Mouse (Mus musculus): Measurements from ENCODE around the gene Ppp4c. TPM values are rescaled to one million over a fixed set of nuclear protein-coding genes. Genes with fewer than 3 reads are reported as not detected.

The Ppp4c gene
- polyA plus RNA-seq, 1 experiment from 2014 or later = 192 TPM

DNA sequence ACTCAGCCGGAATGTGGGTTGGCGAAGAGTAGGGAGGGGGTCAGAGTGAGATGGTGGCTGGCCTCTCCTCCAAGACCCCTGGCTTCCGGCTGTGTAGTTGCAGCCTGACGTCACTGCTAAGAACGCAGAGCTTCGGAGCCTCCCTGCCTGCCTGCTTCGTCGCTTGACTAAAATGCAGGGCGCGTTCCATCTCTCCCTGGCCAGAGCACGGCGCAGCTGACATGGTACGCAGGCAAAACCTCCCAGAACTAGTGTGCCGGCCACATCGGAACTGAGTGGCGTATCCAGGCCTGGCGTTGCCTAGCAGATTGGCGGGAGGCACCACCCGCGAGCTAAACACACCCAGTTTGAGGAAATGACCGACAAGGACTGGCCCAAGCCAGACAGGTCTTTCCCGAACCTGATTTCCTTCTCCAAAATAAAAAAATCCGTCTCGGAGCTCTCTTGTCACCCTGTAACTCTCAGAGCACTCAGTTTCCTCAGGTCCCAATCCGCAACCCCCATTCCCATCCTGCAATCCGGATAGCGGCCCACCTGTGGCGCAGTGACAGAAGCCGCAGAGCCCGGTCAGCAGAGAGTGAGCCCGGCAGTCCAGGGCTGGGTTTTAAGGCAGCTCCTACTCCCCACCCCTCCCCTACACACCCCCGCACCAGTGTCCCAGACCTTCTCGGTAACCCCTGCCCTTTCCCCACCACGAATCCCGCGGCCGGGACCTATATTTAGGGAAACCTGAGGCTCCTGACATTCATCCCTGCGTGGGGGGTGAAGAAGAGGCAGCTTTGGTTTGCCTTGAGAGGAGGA is 7.4 kb upstream of the Ppp4c start:
- Histone ChIP-seq H3K36me3 (replicated peaks) (peaks cover 11% of the 10 kb centered on the region), H3K4me3 (peak overlapping the region; percentile 66), H3K9ac (peak overlapping the region; percentile 65), H3K9me3 (no peaks in the 10 kb centered on the region), H3K4me1 (peaks cover 37% of the 10 kb centered on the region), H3K4me2 (peak overlapping the region; percentile 83), H3K27ac (peak overlapping the region; percentile 93), H3K27me3 (replicated peaks) (no peaks in the 10 kb centered on the region)
- WGBS = 2% methylated on average over 37 of the region's 38 CpGs
- peak; percentile 90 for ATAC-seq (replicated peaks)

DNA sequence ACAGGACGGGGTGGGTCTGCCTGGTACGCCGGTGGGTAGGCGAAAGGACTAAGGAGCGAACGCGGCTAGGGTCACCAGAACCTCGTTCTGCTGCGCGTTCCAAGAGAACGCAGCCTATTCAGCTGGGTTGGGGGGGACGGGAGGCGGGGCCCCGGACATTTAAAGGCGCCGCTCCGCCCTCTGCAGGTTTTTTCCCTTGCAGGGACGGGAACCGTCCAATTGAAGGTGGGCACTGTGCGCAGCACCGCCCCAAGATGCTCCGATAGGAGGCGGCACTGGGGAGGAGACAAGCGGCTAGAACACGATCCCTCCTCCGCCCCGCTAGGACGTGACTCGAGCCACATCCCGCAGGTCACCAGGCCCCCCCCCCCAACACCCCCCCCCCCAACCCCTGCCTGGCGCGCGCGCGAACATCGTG is 6.8 kb upstream of the Ppp4c start:
- under 1% methylated on average over 29 of the region's 36 CpGs for WGBS
- ATAC-seq (replicated peaks) = peak; percentile 96
- peak overlapping the region; percentile 93 for H3K27ac ChIP-seq
- peak overlapping the region; percentile 83 for H3K4me2 ChIP-seq
- peaks cover 37% of the 10 kb centered on the region for H3K4me1 ChIP-seq
- H3K9me3 ChIP-seq = no peaks in the 10 kb centered on the region
- peak overlapping the region; percentile 70 for H3K9ac ChIP-seq
- peaks cover 13% of the 10 kb centered on the region for H3K36me3 ChIP-seq (replicated peaks)
- H3K27me3 ChIP-seq (replicated peaks) = no peaks in the 10 kb centered on the region
- peak overlapping the region; percentile 66 for H3K4me3 ChIP-seq

DNA sequence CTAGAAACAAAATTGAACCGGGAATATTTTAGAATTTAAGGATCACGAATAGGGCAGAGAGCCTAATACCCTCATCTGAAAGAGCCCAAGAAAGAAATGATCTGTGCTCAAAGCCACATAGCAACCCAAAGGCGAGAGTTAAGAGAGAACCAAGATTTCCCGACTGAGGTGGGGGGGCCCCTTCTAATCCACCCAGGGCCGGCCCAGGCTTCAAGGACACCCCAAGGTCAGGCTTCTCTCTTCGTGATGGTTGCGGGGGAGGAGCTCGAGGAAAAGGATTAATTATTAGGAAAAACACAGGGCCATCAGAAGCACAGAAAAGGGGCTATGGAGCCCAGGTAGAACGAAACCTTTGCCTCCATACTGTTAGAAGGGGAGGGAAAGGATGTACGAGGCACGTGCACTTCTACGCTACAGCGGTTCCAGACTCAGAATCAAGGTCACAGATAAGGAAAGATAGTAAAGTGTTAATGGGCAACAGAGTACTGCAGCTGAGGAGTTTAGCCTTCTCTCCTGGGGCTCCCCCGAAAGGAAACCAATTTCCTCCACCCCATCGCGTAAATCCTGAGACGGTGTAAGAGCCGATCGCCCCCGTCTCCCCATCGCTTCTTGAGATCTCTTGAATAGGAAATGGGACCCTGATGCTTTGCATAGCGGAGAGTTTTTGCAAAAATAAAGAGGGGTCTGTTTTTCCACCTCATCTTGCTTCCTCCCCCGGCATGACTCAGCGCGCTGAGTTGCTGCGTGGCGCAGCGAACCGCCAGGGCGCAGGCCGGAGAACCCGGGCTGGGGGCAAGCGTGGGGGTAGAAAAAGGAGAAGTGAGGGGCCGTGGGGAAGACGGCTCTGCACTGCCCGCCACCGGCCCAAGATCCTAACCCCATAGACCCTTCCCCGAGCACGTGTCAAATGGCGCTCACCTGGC is 6.1 kb upstream of the Ppp4c start:
- peak overlapping the region; percentile 66 for H3K4me3 ChIP-seq
- H3K9ac ChIP-seq = peak overlapping the region; percentile 70
- H3K4me1 ChIP-seq = peaks cover 37% of the 10 kb centered on the region
- peak overlapping the region; percentile 83 for H3K4me2 ChIP-seq
- H3K27me3 ChIP-seq (replicated peaks) = no peaks in the 10 kb centered on the region
- peaks cover 13% of the 10 kb centered on the region for H3K36me3 ChIP-seq (replicated peaks)
- peak overlapping the region; percentile 93 for H3K27ac ChIP-seq
- no peaks in the 10 kb centered on the region for H3K9me3 ChIP-seq
- no peak for ATAC-seq (replicated peaks)
- WGBS = under 1% methylated on average over 40 of the region's 40 CpGs

DNA sequence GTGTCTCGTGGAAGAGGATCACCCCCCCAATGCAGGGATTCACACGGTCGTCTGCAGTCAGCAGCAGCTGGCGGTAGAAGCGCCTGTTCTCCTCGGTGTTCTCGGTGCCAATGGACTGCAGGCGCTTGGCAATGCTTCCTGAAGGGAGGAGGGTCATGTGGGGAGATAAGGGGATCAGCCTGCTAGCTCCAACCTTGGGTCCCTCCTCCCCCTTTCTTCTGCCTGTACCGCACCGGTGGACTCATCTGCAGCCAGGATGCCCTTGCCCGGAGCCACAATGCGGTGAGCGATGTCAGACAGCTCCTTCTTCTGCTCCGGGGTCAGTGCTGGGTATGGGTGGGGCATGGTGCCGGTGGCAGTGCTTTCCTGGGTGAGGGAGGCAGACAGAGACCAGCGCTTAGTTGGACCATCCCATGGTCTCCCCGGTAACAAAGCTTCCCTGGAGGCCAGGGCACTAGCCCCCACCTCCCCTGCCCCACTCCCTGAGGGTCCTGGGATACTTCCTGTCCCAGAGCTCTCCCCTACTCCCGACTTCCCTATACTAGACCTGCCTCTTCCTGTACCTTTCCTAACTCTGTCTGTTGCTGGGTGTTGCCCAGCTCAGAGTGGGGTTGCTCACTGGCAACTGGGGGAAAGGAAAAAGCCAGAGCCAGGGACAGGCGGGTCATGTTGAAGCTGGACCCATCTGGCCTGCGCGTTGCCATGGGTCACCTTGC is 5.3 kb upstream of the Ppp4c start, which contains the start of gene Fam57b:
Gene Fam57b, plus strand, starts transcription at position 258 of the 716 bp plus-strand sequence.
- 0 out of 2 replicates have a peak, but pooled peaks have one; percentile 13 for ATAC-seq (replicated peaks)
- WGBS = 20% methylated on average over 21 of the region's 21 CpGs

DNA sequence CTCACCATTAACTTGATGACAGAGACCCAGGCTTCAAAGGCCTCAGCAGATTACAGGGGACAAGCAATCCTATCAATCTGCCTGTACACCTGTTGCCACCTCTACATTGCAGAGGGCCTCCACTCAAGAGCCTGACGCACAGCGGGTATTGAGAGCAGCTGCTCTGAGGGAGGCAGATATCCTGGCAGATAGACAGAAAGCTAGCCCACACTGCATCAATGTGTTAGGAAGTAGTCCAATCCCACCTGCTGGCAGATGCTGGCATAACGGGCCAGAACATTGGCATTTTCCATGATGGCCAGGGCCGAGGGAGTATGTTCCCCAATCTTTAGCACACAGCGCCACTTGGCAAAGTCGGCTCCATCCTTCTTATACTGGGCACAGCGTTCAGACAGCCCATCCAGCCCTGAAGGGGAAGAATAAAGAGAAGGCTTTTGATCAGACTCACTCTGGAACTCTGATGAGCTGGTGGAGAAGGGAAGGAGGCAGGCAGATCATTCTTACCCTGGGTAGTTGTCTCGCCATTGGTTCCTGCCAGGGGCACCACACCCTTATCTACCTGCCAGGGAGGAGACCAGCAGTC is 4.1 kb upstream of the Ppp4c start:
- Histone ChIP-seq H3K4me2 (no peak overlapping the region), H3K9me3 (no peaks in the 10 kb centered on the region), H3K4me1 (peaks cover 47% of the 10 kb centered on the region), H3K9ac (0 out of 2 replicates have a peak overlapping the region, but pooled peaks have one; percentile 70), H3K27ac (no peak overlapping the region), H3K36me3 (replicated peaks) (peaks cover 13% of the 10 kb centered on the region), H3K27me3 (replicated peaks) (no peaks in the 10 kb centered on the region), H3K4me3 (no peak overlapping the region)
- 78% methylated on average over 8 of the region's 8 CpGs for WGBS
- no peak for ATAC-seq (replicated peaks)

More for the DNA sequence above, 5.3 kb upstream of the Ppp4c start, which contains the start of gene Fam57b:
- H3K27ac ChIP-seq = peak within 1 kb of the TSS; percentile 93
- peak within 1 kb of the TSS; percentile 66 for H3K4me3 ChIP-seq
- H3K9me3 ChIP-seq = no peaks in the 10 kb centered on the region
- no peaks in the 10 kb centered on the region for H3K27me3 ChIP-seq (replicated peaks)
- H3K4me1 ChIP-seq = peaks cover 43% of the 10 kb centered on the region
- H3K9ac ChIP-seq = peak within 1 kb of the TSS; percentile 70
- H3K36me3 ChIP-seq (replicated peaks) = peaks cover 13% of the 10 kb centered on the region
- peak within 1 kb of the TSS; percentile 83 for H3K4me2 ChIP-seq

DNA sequence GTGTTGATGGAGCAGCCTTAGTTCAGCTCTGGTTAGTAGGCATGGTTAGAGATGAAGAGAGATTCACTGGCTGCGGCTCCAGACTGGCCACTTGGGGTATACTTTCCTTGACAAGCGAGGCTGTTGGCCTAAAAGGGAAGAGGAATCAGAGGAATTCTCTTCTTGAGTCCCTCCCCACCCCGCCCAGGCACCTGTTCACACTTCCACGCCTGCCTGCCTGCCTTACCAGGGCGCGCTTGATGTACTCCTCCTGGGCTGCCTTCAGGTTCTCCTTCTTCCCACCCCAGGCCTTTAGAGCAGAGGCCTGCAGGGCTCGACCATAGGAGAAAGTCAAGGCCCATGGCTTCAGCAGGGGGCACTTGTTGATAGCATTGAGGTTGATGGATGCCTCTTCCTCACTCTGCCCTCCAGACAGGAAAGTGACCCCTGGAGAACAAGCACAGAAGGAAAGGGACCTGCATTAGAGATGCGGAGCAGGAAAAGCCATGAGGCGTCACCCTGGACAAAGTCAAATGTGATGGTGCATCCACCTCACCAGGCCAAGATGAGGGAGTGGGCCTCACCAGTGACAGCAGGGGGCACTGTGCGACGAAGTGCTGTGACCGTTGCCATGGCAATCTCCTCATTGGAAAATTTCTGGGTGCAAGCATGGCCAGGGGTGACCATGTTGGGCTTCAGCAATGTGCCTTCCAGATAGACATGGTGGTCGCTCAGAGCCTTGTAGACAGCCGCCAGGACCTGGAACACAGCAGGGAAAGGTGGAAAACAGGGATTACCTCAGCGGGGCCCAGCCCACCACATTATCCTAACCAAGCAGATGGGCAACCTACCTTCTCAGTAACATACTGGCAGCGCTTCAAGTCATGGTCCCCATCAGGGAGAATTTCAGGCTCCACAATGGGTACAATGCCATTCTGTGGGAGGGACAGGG is 3.4 kb upstream of the Ppp4c start:
- Histone ChIP-seq H3K4me2 (no peak overlapping the region), H3K4me3 (no peak overlapping the region), H3K27me3 (replicated peaks) (no peaks in the 10 kb centered on the region), H3K9me3 (no peaks in the 10 kb centered on the region), H3K9ac (no peak overlapping the region), H3K4me1 (peaks cover 54% of the 10 kb centered on the region), H3K36me3 (replicated peaks) (peaks cover 13% of the 10 kb centered on the region), H3K27ac (no peak overlapping the region)
- 81% methylated on average over 16 of the region's 16 CpGs for WGBS
- ATAC-seq (replicated peaks) = no peak

DNA sequence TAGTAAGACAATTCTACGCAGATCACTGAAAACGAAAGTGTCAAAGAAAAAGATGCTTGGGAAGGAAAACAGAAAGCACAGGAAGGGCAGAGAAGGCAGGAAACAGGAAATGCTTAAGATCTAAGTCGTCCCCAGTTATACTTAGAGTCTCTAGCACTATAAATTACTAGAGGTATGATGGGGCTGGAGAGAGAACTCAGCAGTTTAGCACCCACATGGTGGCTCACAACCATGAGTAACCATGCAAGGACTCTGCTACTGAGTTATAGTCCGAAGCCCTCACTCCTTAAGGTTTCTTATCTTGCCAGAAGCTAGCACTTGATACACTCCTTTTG is 1.9 kb upstream of the Ppp4c start:
- Histone ChIP-seq H3K4me2 (no peak overlapping the region), H3K27ac (no peak overlapping the region), H3K9me3 (no peaks in the 10 kb centered on the region), H3K9ac (no peak overlapping the region), H3K27me3 (replicated peaks) (no peaks in the 10 kb centered on the region), H3K4me1 (peaks cover 52% of the 10 kb centered on the region), H3K36me3 (replicated peaks) (peaks cover 21% of the 10 kb centered on the region), H3K4me3 (no peak overlapping the region)
- no peak for ATAC-seq (replicated peaks)
- 78% methylated on average over 4 of the region's 4 CpGs for WGBS

DNA sequence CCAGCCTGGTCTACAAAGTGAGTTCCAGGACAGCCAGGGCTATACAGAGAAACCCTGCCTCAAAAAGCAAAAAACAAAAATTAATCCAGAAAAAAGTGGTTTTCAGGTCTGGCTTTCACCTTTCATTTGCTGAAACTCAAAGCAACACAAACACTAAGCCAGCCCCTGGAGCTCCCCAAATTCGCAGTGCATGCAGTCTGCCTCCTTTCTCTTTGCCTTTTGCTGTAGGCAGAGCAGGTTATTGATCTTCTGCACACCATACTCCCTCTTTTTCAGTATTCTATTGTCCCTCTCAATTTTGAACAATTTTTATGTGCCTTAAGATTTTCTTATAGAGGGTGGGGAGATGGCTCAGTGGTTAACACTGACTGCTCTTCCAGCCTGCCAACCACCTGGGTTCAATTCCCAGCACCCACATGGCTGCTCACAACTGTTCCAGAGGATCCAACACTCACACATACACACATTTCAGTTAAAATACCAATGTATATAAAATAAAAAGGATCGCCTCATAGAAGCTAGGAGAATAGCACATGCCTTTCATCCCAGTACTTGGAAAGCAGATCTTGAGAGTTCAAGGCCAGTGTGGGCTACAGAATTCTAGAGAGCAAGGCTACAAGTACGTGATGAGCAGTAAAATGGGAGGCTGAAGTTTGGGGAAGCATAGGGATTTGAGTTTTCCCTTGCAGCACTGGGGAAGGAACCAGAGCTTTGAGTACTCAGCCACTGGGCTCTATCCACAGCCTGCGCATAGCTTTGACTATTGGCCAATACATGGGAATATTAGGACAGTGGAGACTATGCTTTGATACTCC is 1.4 kb upstream of the Ppp4c start:
- H3K4me1 ChIP-seq = peaks cover 52% of the 10 kb centered on the region
- H3K9me3 ChIP-seq = no peaks in the 10 kb centered on the region
- H3K27me3 ChIP-seq (replicated peaks) = no peaks in the 10 kb centered on the region
- no peak overlapping the region for H3K4me3 ChIP-seq
- no peak overlapping the region for H3K27ac ChIP-seq
- ATAC-seq (replicated peaks) = no peak
- H3K4me2 ChIP-seq = no peak overlapping the region
- no peak overlapping the region for H3K9ac ChIP-seq
- peaks cover 24% of the 10 kb centered on the region for H3K36me3 ChIP-seq (replicated peaks)
- WGBS = 74% methylated on average over 4 of the region's 4 CpGs

DNA sequence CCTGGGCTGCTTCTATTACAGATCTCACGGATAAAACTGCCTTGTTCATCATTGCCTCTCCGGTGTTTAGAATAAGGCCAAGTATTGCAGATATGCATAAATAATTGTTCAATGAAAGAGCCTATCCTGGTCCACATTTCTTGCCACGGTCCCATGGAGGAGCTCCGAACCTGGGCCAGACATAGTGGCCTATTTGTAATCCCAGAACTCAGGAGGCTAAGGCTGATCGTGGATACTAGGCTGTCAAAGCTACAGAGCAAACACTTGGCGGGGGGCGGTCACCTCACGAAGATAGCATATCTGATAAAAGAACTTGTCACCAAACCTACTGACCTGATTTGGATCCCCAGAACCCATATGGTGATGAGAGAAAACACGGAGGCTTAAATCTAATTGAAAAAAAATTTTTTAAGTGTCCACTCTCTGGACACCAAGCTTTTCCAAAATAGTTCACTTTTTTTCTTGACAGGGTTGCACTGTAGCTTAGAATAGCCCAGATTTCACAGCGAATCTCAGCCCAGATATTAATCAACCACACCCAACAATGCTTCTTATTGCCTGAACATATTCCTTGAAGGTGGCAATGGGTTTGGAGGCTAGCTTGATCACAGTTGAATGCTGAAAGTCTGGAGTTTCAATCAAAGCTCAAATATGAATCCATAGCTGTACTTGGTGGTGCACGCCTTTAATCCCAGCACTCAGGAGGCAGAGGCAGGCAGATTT is 586 bp upstream of the Ppp4c start:
- peak overlapping the region; percentile 88 for H3K9ac ChIP-seq
- H3K4me2 ChIP-seq = peak overlapping the region; percentile 90
- ATAC-seq (replicated peaks) = peak; percentile 55
- H3K27me3 ChIP-seq (replicated peaks) = no peaks in the 10 kb centered on the region
- peak overlapping the region; percentile 84 for H3K4me3 ChIP-seq
- H3K4me1 ChIP-seq = peaks cover 47% of the 10 kb centered on the region
- WGBS = 27% methylated on average over 11 of the region's 11 CpGs
- peak overlapping the region; percentile 95 for H3K27ac ChIP-seq
- H3K36me3 ChIP-seq (replicated peaks) = peaks cover 32% of the 10 kb centered on the region
- H3K9me3 ChIP-seq = no peaks in the 10 kb centered on the region

DNA sequence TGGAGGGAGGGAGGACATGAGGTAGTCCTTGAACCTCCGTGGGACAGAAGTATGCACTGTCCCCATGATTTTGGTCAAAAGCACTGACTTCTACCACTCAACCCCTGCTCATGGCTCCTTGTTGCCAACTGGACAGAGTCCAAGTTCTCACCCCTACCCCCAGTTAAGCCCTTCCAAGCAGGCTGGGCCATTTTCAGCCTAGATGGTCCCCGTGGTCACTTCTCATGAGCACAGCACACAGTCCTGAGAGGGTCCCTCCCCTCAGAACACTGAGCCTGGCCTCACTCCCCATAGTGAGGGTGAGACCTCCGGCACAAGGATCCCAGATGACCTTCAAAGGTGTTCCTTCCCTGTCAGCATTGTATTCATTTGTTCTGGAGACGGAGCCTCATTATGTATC is 3.2 kb downstream of the Ppp4c start:
- no peak for ATAC-seq (replicated peaks)
- H3K36me3 ChIP-seq (replicated peaks) = peaks cover 52% of the 10 kb centered on the region
- H3K4me1 ChIP-seq = peaks cover 26% of the 10 kb centered on the region
- H3K9me3 ChIP-seq = no peaks in the 10 kb centered on the region
- WGBS = 91% methylated on average over 4 of the region's 4 CpGs
- H3K27me3 ChIP-seq (replicated peaks) = no peaks in the 10 kb centered on the region
- no peak overlapping the region for H3K4me3 ChIP-seq
- no peak overlapping the region for H3K9ac ChIP-seq
- no peak overlapping the region for H3K4me2 ChIP-seq
- H3K27ac ChIP-seq = no peak overlapping the region

Measured in midbrain, embryonic 15.5 days (tissue).